Mouse (Mus musculus): Measurements from ENCODE around the gene Cpne2.

DNA sequence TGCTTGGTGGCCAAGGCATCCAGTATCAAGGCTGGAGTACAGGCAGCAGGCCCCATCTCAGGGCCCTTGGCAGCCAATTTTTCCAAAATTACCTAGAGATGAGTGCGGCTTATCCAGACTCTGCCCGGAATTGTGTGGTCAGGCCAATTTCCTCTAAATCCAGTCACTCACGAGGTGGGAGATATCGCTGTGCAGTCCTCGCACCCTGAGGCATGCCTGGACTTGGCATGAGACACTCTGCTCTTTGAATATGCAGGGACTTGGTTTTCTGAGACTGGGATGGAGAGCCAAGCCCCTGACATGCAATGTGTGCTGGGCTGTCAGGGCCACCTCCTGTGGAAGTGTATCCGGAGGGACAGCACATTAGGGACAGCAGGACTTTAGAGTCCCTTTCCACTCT is 33.2 kb downstream of the Cpne2 start:
- no peak for TF ChIP-seq POLR2A (IDR thresholded peaks at IDR 0.05; ENCODE audit: borderline replicate concordance, low read depth, low read length)
- no peak for TF ChIP-seq CTCF (IDR thresholded peaks at IDR 0.05; ENCODE audit: low read depth, low read length)

All from bone marrow macrophage, adult 2 months (primary cell).